Mouse (Mus musculus) liver, adult 2 months (tissue): ENCODE data around the gene Sox14.

Source experiments
- CTCF ChIP-seq: fragments of 200-500 bp; IDR thresholded peaks from 2 replicates; pipeline ENCODE4 v1.5.1; 2011; ENCODE audit warnings: low read depth, low read length, control low read depth
- POLR2A ChIP-seq: fragments of 200-500 bp; IDR thresholded peaks from 2 replicates; pipeline ENCODE4 v1.6.1; 2011; ENCODE audit warnings: low read length, control low read depth; ENCODE audit not compliant: insufficient read depth; ENCODE audit errors: extremely low read depth

- TF ChIP-seq POLR2A (no peak), CTCF (no peak)
These were observed 37.1 kb downstream of the Sox14 start for GRCm38 (mm10) chr9:99838877-99839276.
